Comparison of ENCODE assay signal across 15 mouse cellular contexts in genomic region chr13:51016956-51017703, GRCm38 (mm10).
DNase-seq lines count a peak whose midpoint lies in the region; ATAC-seq and TF ChIP-seq lines count a peak whose summit lies in the region.
"Had no signal": no experiment of that assay in that cellular context is flagged by ENCODE, and none has a peak within 500 bp of the region (broad histone marks: within the 10 kb centered on the region; RNA-seq: fewer than 3 reads in every experiment).

No protein-coding gene starts in this region.

- no peak for DNase-seq in heart, postnatal 36 days
- DNase-seq in ES-E14 (ENCODE audit: low read depth, low spot score) = no peak
- DNase-seq in forelimb bud, embryonic 11.5 days (ENCODE audit: low read depth, low spot score) = peak; percentile 10
- DNase-seq in limb, embryonic 11.5 days (ENCODE audit: low spot score) = peak; percentile 24
- no peak for DNase-seq in layer of hippocampus, adult 9-10 months (ENCODE audit: low spot score)
- DNase-seq in left cerebral cortex, adult 18-20 months (ENCODE audit: low spot score in 2 of 2) = no peak
- DNase-seq: B cell, adult 2 months; cerebellum, adult 8-10 months; gastrocnemius, postnatal 36 days; liver, postnatal 0 days had no signal

- H3K27me3 ChIP-seq in heart, embryonic 16.5 days (ENCODE audit: control insufficient read depth, insufficient read depth, low read length) = no peaks in the 10 kb centered on the region
- H3K27me3 ChIP-seq in limb, embryonic 11.5 days (ENCODE audit: control insufficient read depth, insufficient read depth, low read length) = no peaks in the 10 kb centered on the region
- H3K27me3 ChIP-seq: neural tube, embryonic 13.5 days had no signal

- in situ Hi-C loops in ES-E14 (cut with MboI; ENCODE audit: low sequenced_read_pairs in 2 of 2, unreplicated experiment in 2 of 2) = no loop called here

- H3K27ac ChIP-seq in heart, embryonic 16.5 days (ENCODE audit: low read length) = peak overlapping the region; percentile 55; the same call in 1 of the 2 replicates
- peak overlapping the region; percentile 54 for H3K27ac ChIP-seq in ES-E14 (ENCODE audit: insufficient read depth, low read depth, low read length, poor library complexity, severe bottlenecking)
- H3K27ac ChIP-seq in limb, embryonic 11.5 days (replicated peaks; ENCODE audit: low read depth, low read length) = peak overlapping the region; percentile 64
- H3K27ac ChIP-seq: neural tube, embryonic 13.5 days had no signal

- no peaks in the 10 kb centered on the region for H3K36me3 ChIP-seq in heart, embryonic 16.5 days (ENCODE audit: control insufficient read depth, insufficient read depth)
- no peaks in the 10 kb centered on the region for H3K36me3 ChIP-seq in ES-E14 (ENCODE audit: control insufficient read depth, insufficient read depth, low read length, poor library complexity, severe bottlenecking)
- no peaks in the 10 kb centered on the region for H3K36me3 ChIP-seq in limb, embryonic 11.5 days (ENCODE audit: control insufficient read depth, insufficient read depth, low read length)
- H3K36me3 ChIP-seq: neural tube, embryonic 13.5 days had no signal

- no peak overlapping the region for H3K9ac ChIP-seq in heart, embryonic 16.5 days (ENCODE audit: low read length)
- H3K9ac ChIP-seq in ES-E14 (ENCODE audit: insufficient read depth, low read depth, low read length, poor library complexity, severe bottlenecking) = no peak overlapping the region
- 0 out of 2 replicates have a peak overlapping the region, but pooled peaks have one; percentile 7 for H3K9ac ChIP-seq in limb, embryonic 11.5 days (ENCODE audit: low read length)
- H3K9ac ChIP-seq: liver, postnatal 0 days; neural tube, embryonic 13.5 days had no signal

- H3K9me3 ChIP-seq in heart, embryonic 16.5 days (replicated peaks; ENCODE audit: control insufficient read depth, low read length) = no peaks in the 10 kb centered on the region
- H3K9me3 ChIP-seq in ES-E14 (ENCODE audit: control insufficient read depth, insufficient read depth, low read depth, low read length) = no peaks in the 10 kb centered on the region
- H3K9me3 ChIP-seq in limb, embryonic 11.5 days (ENCODE audit: control insufficient read depth, low read length) = no peaks in the 10 kb centered on the region
- H3K9me3 ChIP-seq: neural tube, embryonic 13.5 days had no signal

- peaks cover 14% of the 10 kb centered on the region for H3K4me1 ChIP-seq in heart, embryonic 16.5 days (ENCODE audit: control insufficient read depth, insufficient read depth, low read length)
- H3K4me1 ChIP-seq in ES-E14 (ENCODE audit: control insufficient read depth in 2 of 2, insufficient read depth in 2 of 2, low read length in 2 of 2, poor library complexity in 1 of 2) = peaks cover 7 to 25% of the 10 kb centered on the region in 2 experiments; a peak in 3 of 4 replicates
- H3K4me1 ChIP-seq in limb, embryonic 11.5 days (ENCODE audit: control insufficient read depth, insufficient read depth, low read length) = peaks cover 21% of the 10 kb centered on the region

- no peak overlapping the region for H3K4me2 ChIP-seq in heart, embryonic 16.5 days (ENCODE audit: low read depth, low read length)
- H3K4me2 ChIP-seq in limb, embryonic 11.5 days (ENCODE audit: low read depth, severe bottlenecking) = no peak overlapping the region
- H3K4me2 ChIP-seq: neural tube, embryonic 13.5 days had no signal

- H3K4me3 ChIP-seq in heart, embryonic 16.5 days (ENCODE audit: low read length) = no peak overlapping the region
- H3K4me3 ChIP-seq in ES-E14 (ENCODE audit: insufficient read depth in 1 of 2, low read depth in 1 of 2, low read length in 2 of 2, poor library complexity in 1 of 2, severe bottlenecking in 1 of 2) = 0 out of 4 replicates have a peak overlapping the region, but pooled peaks of 1 of the 2 experiments have one; percentile 11
- H3K4me3 ChIP-seq in limb, embryonic 11.5 days (ENCODE audit: low read depth, low read length) = no peak overlapping the region
- H3K4me3 ChIP-seq: neural tube, embryonic 13.5 days had no signal

- intact Hi-C loops in heart, postnatal 36 days (cut with DNase I) = no loop called here

- ATAC-seq in heart, embryonic 16.5 days (replicated peaks; ENCODE audit: extremely low read depth, insufficient read depth, low FRiP score) = no peak
- 0 out of 2 replicates have a peak, but pooled peaks have one; percentile 4 for ATAC-seq in limb, embryonic 11.5 days (ENCODE audit: insufficient number of reproducible peaks, low FRiP score, low TSS enrichment, low read depth)
- no peak for ATAC-seq in inflammation-experienced regulatory T-cells, adult 6 months
- ATAC-seq: forebrain, embryonic 16.5 days; liver, postnatal 0 days; midbrain, embryonic 16.5 days had no signal

- 81% methylated on average over 16 of the region's 16 CpGs for WGBS in heart, embryonic 16.5 days
- 68% methylated on average over 16 of the region's 16 CpGs for WGBS in limb, embryonic 11.5 days

TF ChIP-seq in ES-E14, 5 proteins besides CTCF, POLR2A, EP300 and RAD21:
- TF ChIP-seq ZNF384 (IDR thresholded peaks at IDR 0.05; ENCODE audit: low read depth, low read length) (no peak), HCFC1 (IDR thresholded peaks at IDR 0.05; ENCODE audit: borderline replicate concordance, insufficient read depth, low read length) (no peak), MAFK (IDR thresholded peaks at IDR 0.05; ENCODE audit: insufficient read depth, low read depth, low read length) (no peak), ZC3H11A (IDR thresholded peaks at IDR 0.05; ENCODE audit: borderline replicate concordance, low read depth, low read length) (no peak), CHD2 (IDR thresholded peaks at IDR 0.05; ENCODE audit: low read depth, low read length) (no peak)

Comparison
In these comparisons a context has a peak if more than half of its experiments do, and no peak if none do; other contexts are left out.
1. DNase-seq: peak in forelimb bud, embryonic 11.5 days (single experiment) and limb, embryonic 11.5 days (single experiment); none in heart, postnatal 36 days (0 of 2), ES-E14 (single experiment), layer of hippocampus, adult 9-10 months (single experiment) and left cerebral cortex, adult 18-20 months (0 of 2).
2. Peak in every context shown above with its lines, with median percentiles within 50 percentile points of each other: H3K27ac ChIP-seq.